9 mouse cellular contexts compared by ENCODE assay signal in genomic region chr19:5271430-5271829, GRCm38 (mm10). TPM values are rescaled to one million over a fixed set of nuclear protein-coding genes. Genes with fewer than 3 reads are reported as not detected.
A peak's percentile ranks its signal among the peaks of the same experiment; 100 is the strongest.
DNase-seq lines count a peak whose midpoint lies in the region; ATAC-seq and TF ChIP-seq lines count a peak whose summit lies in the region.
"Had no signal": no experiment of that assay in that cellular context is flagged by ENCODE, and none has a peak within 500 bp of the region (broad histone marks: within the 10 kb centered on the region; RNA-seq: fewer than 3 reads in every experiment).

No protein-coding gene starts in this region.

- TF ChIP-seq CTCF in forebrain, postnatal 0 days (IDR thresholded peaks at IDR 0.05; ENCODE audit: low read depth), result no peak

- no peaks in the 10 kb centered on the region for H3K27me3 ChIP-seq in lung, embryonic 16.5 days (ENCODE audit: control insufficient read depth, insufficient read depth, low read depth, low read length)
- H3K27me3 ChIP-seq in forebrain, postnatal 0 days (ENCODE audit: insufficient read depth, low read length), result no peaks in the 10 kb centered on the region
- H3K27me3 ChIP-seq in stomach, embryonic 15.5 days (replicated peaks), result no peaks in the 10 kb centered on the region

- no peak overlapping the region for H3K27ac ChIP-seq in lung, embryonic 16.5 days (ENCODE audit: low read length)
- H3K27ac ChIP-seq in forebrain, postnatal 0 days (ENCODE audit: low read depth, low read length), result no peak overlapping the region
- no peak overlapping the region for H3K27ac ChIP-seq in stomach, embryonic 15.5 days

- peak overlapping the region; percentile 92 for H3K4me2 ChIP-seq in lung, embryonic 16.5 days (ENCODE audit: low read depth, low read length)
- H3K4me2 ChIP-seq in forebrain, postnatal 0 days (ENCODE audit: low read depth), result peak overlapping the region; percentile 93
- peak overlapping the region; percentile 87 for H3K4me2 ChIP-seq in stomach, embryonic 15.5 days

- no peak for ATAC-seq in lung, embryonic 16.5 days (ENCODE audit: low read depth)
- no peak for ATAC-seq in forebrain, postnatal 0 days
- ATAC-seq in stomach, embryonic 15.5 days (ENCODE audit: insufficient read depth, low FRiP score, low read depth), result no peak

- 42% methylated on average over 1 of the region's 1 CpGs for WGBS in lung, embryonic 16.5 days
- WGBS in forebrain, postnatal 0 days, result 29% methylated on average over 1 of the region's 1 CpGs
- WGBS in stomach, embryonic 15.5 days, result 37% methylated on average over 1 of the region's 1 CpGs

- peaks cover 18% of the 10 kb centered on the region for H3K4me1 ChIP-seq in lung, embryonic 16.5 days (replicated peaks; ENCODE audit: control insufficient read depth, insufficient read depth, low read length)
- peaks cover 9% of the 10 kb centered on the region for H3K4me1 ChIP-seq in forebrain, postnatal 0 days (ENCODE audit: insufficient read depth)
- peaks cover 11% of the 10 kb centered on the region; the same call in 1 of the 2 replicates for H3K4me1 ChIP-seq in stomach, embryonic 15.5 days

- H3K36me3 ChIP-seq in lung, embryonic 16.5 days (ENCODE audit: control insufficient read depth, insufficient read depth, low read length), result peaks cover 18% of the 10 kb centered on the region
- peaks cover 17% of the 10 kb centered on the region for H3K36me3 ChIP-seq in forebrain, postnatal 0 days (ENCODE audit: insufficient read depth)
- H3K36me3 ChIP-seq in stomach, embryonic 15.5 days, result peaks cover 18% of the 10 kb centered on the region

- H3K4me3 ChIP-seq in lung, embryonic 16.5 days (ENCODE audit: low read length), result no peak overlapping the region; the same call in 1 of the 2 replicates
- H3K4me3 ChIP-seq in forebrain, postnatal 0 days (ENCODE audit: low read depth, low read length), result peak overlapping the region; percentile 90
- H3K4me3 ChIP-seq in stomach, embryonic 15.5 days (replicated peaks), result peak overlapping the region; percentile 92; the same call in 1 of the 2 replicates

- no peaks in the 10 kb centered on the region for H3K9me3 ChIP-seq in lung, embryonic 16.5 days (ENCODE audit: control insufficient read depth, low read length)
- H3K9me3 ChIP-seq in forebrain, postnatal 0 days (ENCODE audit: low read length), result no peaks in the 10 kb centered on the region
- H3K9me3 ChIP-seq in stomach, embryonic 15.5 days, result no peaks in the 10 kb centered on the region

- no peak overlapping the region for H3K9ac ChIP-seq in lung, embryonic 16.5 days (ENCODE audit: low read length)
- H3K9ac ChIP-seq in forebrain, postnatal 0 days, result 0 out of 2 replicates have a peak overlapping the region, but pooled peaks have one; percentile 96
- 0 out of 2 replicates have a peak overlapping the region, but pooled peaks have one; percentile 88 for H3K9ac ChIP-seq in stomach, embryonic 15.5 days

- DNase-seq in lung, postnatal 25 days (ENCODE audit: low spot score), result no peak
- no peak for DNase-seq in forebrain, postnatal 0 days
- DNase-seq in liver, result peak; percentile 32
- DNase-seq in thymus, postnatal 4 days, result no peak
- no peak for DNase-seq in embryo, embryonic 11 days
- no peak for DNase-seq in natural killer cell, adult 2 months (ENCODE audit: low spot score in 2 of 2)

RNA-seq across cellular contexts. Expression of gene Pacs1, which starts 1.5 kb away (rescaled TPM):
- polyA plus RNA-seq in lung, embryonic 16.5 days (2015; fragmentation: Nextera tagmentation; extraction: Ambion mirVana), result 16.5 and 21.0 TPM in 2 replicates
- 54.5 and 84.6 TPM in 2 replicates for total RNA-seq in forebrain, postnatal 0 days (2014; rRNA removed)
- 35.3 and 44.7 TPM in 2 replicates for polyA plus RNA-seq in forebrain, postnatal 0 days (2015; fragmentation: Nextera tagmentation; extraction: Ambion mirVana)
- polyA plus RNA-seq in stomach, embryonic 15.5 days (2015; fragmentation: Nextera tagmentation; extraction: Ambion mirVana), result 18.0 and 20.6 TPM in 2 replicates

RNA-seq across cellular contexts. Expression of gene Sf3b2, which starts 23.8 kb away (rescaled TPM):
- polyA plus RNA-seq in lung, embryonic 16.5 days (2015; fragmentation: Nextera tagmentation; extraction: Ambion mirVana), result 322 TPM in 2 replicates
- total RNA-seq in forebrain, postnatal 0 days (2014; rRNA removed), result 226 and 261 TPM in 2 replicates
- polyA plus RNA-seq in forebrain, postnatal 0 days (2015; fragmentation: Nextera tagmentation; extraction: Ambion mirVana), result 310 and 345 TPM in 2 replicates
- 278 and 308 TPM in 2 replicates for polyA plus RNA-seq in stomach, embryonic 15.5 days (2015; fragmentation: Nextera tagmentation; extraction: Ambion mirVana)

RNA-seq across cellular contexts. Expression of gene Gal3st3, which starts 26.7 kb away (rescaled TPM):
- 1.4 and 2.0 TPM in 2 replicates for polyA plus RNA-seq in lung, embryonic 16.5 days (2015; fragmentation: Nextera tagmentation; extraction: Ambion mirVana)
- total RNA-seq in forebrain, postnatal 0 days (2014; rRNA removed), result 14.8 and 19.4 TPM in 2 replicates
- polyA plus RNA-seq in forebrain, postnatal 0 days (2015; fragmentation: Nextera tagmentation; extraction: Ambion mirVana), result 46.9 and 50.4 TPM in 2 replicates
- polyA plus RNA-seq in stomach, embryonic 15.5 days (2015; fragmentation: Nextera tagmentation; extraction: Ambion mirVana), result 2.2 and 2.9 TPM in 2 replicates
- total RNA-seq: granulocyte monocyte progenitor cell, adult 5-6 weeks had no signal

Comparison
In these comparisons a context has a peak if more than half of its experiments do, and no peak if none do; other contexts are left out.
1. RNA of gene Gal3st3, which starts 26.7 kb away (polyA plus RNA-seq): 46.9 to 50.4 TPM in forebrain, postnatal 0 days; 2.2 to 2.9 TPM in stomach, embryonic 15.5 days and 1.4 to 2.0 TPM in lung, embryonic 16.5 days; every median in the first group is over 10 times any median in the second.
2. Peak in every context shown above with its lines, with median percentiles within 50 percentile points of each other: H3K4me2 ChIP-seq.